Mouse (Mus musculus): Measurements from ENCODE around the gene Fbxw9.

DNA sequence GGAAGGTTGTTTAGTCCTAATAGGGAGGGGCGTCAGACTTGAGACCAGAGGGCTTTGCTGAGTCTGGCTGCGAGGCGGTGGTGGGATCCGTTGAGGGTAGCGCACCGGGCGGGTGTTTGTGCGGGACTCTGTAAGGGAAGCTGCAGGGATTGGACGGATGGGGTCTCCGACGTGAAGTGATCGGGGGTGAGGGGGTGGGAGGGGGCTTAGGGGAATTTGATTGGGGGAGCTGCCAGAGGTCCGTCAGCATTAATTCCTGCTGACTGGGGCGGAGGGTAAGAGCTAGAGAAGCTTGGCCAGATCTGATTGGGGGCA lies 22.5 kb upstream of the Fbxw9 start:
- TF ChIP-seq MAX (IDR thresholded peaks at IDR 0.05; ENCODE audit: low read depth) = no peak
- no peak for TF ChIP-seq CEBPB (IDR thresholded peaks at IDR 0.05; ENCODE audit: insufficient read depth, poor library complexity, severe bottlenecking)
- no peak for TF ChIP-seq POLR2A (IDR thresholded peaks at IDR 0.05; ENCODE audit: insufficient read length, low read depth)
- TF ChIP-seq MYOD1 (IDR thresholded peaks at IDR 0.05; ENCODE audit: control insufficient read depth in 1 of 3, insufficient read length in 2 of 3, low read depth in 2 of 3) = no peak
- TF ChIP-seq SRF (IDR thresholded peaks at IDR 0.05; ENCODE audit: control insufficient read depth, insufficient read length, low read depth) = no peak
- no peak for TF ChIP-seq TCF3 (IDR thresholded peaks at IDR 0.05; ENCODE audit: insufficient read length, low read depth)
- TF ChIP-seq USF1 (IDR thresholded peaks at IDR 0.05; ENCODE audit: low read depth) = no peak

Measured in myocyte (in vitro differentiated cells).